Mouse (Mus musculus) spleen, postnatal 14 days (tissue): Measurements from ENCODE around the gene Myl3.

Experiments used
- DNase-seq, 2 experiments: peaks; one replicate each; pipeline ENCODE4 v3.0.0; 2021 to 2022; ENCODE audit warnings: low spot score in 2 of 2

Myl3 gene

DNA sequence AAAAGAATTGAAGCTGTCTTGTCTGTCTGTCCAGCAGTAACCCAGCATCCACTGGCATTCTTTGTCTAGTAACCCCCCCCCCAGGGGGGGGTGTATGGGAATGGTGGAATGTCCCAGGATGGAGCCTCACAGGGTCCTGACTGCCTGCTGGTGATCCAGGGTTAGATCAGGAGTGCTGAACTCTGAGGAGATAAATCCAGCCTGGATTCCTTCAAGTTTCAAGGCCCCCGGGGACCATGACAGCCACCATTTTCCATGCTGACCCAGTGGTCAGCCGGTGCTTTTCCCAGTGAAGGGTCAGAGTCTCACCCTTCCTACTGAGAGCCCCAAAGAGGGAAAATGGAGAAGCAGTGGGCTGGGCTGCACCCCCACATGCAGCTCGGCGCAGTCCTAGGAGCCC is 9.8 kb upstream of the Myl3 start:
- DNase-seq: no peak

DNA sequence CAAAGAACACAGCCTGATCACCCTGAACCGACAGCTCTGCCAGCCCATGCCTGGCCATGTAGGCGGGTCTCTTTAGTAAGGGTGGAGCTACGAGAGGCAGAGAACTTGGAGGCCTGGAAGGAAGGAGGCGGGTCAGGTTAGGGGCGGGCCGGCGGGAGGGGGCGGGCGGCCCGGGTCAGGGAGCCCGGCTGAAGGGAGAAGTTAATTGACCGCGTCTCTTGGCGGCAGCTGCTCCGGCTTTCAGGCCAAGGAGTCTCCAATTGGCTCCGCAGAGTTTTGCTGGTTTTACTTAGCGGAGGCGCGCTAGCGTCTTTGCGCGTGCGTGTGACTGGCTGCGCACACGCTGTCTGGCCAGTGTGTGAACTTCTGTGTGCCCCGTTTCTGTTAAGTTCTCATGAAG is 9.0 kb upstream of the Myl3 start:
- no peak for DNase-seq

DNA sequence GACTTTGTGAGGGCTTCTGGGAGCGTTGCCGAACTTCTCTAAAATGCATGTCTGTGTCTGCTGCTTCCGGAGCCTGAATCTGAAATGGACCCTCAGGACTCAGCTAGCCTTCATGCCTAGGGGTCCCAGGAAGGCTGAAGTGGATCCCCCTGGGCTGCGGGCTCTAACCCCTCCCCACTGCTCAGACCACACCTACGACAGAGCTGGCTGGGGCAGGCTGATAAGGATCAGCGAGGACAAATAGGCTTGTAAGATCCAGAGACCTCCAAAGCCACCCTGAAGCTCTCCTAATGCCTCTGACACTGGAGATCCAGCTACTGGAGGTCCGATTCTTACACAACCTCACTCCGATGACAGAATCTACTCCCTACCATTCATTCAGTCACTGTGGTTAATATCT is 8.6 kb upstream of the Myl3 start:
- no peak for DNase-seq

DNA sequence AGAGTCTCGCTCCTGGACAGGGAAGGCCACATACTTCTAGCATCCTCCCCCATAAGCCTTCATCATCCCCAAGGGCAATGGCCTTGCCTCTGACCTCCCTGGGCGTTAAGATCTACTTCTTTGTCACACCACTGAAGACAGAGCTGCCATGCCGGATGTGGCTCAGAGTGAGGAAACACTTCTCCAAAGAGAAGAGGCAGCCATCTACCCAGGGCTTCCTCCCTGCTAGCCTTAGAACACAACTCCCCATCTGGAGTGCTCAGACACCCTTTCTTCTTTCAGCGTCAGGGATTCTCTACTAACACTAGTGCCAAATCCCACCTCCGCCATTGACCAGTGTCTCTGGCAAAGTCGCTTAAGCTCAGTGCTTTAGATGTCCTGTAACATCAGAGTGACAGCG is 7.5 kb upstream of the Myl3 start:
- DNase-seq: no peak

DNA sequence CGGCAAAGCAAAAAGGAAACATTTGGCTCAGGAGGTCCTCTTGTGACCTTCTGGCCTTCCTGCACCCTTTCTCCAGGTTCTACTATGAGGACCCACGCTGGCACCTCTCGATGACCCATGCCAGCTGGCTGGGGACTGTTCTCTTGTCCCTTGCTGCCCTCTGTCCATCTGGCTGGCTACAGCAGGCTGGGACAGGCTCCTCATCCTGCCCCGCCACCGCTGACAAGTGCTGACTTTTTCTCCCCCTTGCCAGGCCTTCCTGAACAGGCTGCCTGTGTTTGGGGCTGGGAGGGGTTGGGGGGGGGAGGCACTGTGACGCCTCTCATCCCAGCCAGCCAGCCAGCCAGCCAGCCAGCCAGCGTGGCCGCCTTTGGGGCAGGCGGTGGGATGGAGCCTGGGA is 5.3 kb upstream of the Myl3 start:
- DNase-seq: no peak

DNA sequence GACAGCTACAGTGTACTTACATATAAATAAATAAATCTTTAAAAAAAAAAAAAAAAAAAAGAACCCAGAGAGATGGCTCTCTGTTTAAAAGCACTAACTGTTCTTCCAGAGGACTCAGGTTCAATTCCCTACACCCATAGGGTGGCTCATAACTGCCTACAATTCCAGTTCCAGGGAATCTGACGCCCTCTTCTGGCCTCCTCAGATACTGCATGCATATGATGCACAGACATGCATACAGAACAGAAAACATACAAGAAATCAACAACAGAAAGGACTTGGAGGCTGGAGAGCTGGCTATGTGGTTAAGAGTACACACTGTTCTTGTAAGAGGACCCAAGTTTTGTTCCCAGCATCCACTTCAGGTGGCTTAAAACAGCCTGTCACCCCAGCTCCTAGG is 3.6 kb upstream of the Myl3 start:
- DNase-seq: no peak

DNA sequence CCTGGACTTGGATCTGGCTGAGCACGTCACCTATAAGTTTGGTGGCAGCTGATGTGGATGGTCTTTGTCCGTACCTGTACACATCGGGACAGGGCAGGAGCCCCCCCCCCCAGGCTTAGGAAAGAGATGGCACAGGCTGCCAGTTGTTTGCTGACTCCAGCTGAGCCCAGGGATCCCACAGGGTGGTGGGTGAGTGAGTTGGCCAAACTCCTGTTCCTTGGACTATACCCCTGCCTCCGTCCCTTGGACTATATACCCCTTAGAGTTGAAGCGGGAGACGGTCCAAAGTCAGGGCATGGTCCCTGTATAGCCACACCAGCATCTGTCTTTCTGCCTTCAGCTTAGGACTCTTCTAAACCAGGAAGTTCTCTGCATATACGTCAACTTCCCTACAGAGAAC is 1.7 kb upstream of the Myl3 start:
- no peak for DNase-seq

DNA sequence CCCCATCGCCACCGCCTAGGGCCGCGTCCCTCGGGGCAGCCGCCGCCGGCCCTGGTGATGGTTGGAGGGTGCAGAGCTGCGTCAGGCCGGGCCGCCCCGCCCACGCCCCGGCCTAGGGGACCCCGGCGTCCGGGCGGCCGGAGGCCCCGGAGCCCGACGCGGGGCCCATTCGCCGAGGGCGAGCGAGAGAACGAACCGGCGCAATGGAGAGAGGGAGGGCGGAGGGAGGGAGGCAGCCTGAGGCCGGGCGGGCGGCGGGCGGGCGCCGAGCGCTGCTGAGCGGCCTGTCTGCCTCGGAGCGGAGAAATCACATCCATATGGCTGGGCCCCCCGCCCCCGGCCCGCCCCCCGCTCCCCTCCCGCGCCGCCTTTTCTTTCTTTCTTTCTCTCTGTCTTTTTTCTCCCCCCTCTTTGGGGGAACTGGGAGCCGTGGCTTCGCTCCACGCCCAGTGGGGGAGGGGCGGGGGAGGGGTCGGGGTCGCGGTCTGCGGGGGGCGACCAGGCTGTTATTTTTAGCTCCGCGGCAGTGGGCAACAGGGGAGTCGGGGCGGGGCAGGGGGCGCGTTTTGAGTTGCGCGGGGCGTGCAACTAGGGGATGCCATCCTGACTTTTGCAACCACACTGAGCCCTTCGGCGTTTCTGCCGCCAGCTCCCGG is 762 bp downstream of the Myl3 start:
- DNase-seq: no peak

DNA sequence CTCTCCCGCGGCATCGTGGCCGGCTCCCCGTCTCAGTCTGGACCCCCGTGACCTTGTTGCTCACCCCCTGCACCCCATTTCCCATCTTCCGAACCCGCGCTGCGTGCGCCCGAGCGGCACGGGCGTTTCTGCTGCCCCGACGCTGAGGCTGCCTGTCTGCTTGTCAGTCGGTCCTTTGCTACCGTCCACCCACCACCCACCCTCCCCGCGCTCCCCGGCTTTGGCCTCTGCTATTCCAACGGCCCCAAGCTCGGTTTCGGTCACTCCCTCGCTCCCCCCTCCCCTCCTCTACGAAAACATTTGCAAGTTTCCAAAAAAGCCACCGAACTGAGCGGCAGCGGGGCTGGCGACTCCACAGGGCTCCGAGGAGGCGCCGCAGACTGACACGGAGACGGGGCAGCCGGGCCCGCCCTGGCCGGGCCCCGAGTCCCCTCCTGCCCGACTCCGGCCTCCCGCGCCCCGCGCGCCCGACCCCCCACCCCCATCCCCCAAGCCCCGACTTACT is 1.3 kb downstream of the Myl3 start:
- DNase-seq: no peak

DNA sequence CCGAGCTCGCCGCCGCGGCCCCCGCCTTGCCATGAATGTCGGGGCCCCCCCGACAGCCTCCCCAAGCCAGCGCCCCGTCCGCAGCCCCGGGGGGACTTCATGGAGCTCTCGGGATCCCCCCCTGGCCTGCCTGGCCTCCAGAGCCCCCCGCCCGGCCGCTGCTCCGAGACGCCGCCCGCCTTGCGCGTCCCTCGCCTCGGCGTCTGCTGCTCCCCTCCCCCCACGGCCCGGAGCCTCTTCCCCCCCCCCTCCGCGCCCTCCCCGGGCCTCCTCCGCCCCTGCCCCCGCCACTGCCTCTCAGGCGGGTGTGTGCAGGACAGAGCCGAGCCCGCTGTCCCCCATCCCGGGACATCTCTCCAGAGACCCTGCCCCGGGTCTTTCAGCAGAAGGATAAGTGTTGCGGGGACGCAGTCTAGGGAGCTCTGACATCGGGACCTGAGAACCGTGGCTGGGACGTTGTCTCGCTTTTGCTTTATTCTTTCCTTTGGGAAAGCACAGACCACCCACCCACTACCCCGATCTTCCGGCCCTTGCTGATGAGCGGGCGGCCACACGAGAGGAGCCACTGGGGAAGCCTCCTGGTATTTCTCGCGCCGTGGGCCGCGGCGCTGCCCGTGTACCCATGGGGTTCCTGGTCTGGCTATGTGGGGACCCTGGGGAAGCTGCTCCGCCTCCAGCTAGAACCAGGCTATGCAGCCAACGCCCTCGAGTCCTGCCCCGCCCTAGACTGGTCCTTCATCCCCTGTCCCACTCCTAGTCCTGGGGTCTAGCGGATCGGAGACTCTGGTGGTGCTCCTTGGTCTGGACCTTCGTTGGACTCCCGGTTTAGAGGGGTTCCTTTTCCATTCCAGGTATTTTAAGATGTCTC is 2.0 kb downstream of the Myl3 start:
- DNase-seq: no peak

DNA sequence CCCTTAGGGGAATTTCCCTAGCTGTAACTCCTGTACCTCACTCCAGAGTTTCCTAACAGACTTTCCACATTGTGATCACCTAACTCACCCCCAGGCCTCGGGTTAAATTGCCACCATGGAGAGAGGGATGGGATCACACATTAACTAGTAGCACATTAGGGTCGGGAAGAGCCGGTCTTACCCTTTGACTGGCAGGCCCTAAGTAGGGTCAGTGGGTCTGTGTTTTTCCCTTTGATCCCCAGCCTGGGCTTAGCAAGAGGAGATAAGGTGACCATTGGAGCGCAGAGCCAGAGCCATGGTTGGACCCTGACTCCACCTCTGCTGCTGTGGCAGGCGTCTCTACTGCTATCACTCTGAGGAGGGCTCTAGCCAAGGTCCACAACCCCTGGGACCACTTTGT is 4.1 kb downstream of the Myl3 start:
- no peak for DNase-seq

DNA sequence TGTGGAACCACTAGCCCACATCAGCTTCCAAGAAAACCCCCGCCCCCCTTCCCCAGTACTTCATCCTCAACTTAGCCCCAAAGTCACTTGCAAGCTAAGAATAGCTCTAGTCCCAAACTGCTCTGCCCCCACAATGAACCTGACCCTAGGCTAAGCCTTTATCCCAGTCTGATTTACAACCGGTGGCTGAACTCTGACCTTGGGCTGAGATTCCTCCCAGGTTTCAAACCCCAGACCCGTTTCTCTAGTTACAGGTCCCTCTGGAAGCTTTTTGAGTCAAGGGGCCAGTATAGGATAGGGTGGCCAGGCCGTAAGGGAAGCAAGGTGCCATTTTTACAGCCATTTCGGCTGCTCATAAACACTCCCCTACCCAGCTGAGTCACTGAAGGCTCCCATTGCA is 4.6 kb downstream of the Myl3 start:
- no peak for DNase-seq

DNA sequence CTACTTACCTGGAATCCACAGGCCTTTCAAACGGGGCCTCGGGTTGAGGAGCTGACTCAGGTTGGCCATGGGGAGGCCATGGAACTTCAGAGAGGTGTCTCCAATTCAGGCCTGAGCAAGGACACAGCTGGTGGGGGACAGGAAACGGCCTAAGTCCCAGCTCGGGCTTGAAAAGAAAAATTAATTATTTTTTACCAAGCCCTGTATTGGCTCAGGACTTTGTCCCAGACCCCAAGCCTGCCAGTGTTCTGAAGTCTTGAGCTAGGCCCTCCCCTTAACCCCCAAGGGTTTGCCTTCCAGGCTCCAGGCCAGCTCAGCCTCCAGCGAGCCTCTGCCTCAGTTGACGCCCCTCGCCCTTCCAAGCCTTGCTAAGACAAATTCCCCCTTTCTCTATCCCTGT is 5.3 kb downstream of the Myl3 start, which contains the start of gene Pth1r:
TSS of gene Pth1r (minus strand) at position 185 of the 400 bp plus-strand sequence.
- DNase-seq: no peak

DNA sequence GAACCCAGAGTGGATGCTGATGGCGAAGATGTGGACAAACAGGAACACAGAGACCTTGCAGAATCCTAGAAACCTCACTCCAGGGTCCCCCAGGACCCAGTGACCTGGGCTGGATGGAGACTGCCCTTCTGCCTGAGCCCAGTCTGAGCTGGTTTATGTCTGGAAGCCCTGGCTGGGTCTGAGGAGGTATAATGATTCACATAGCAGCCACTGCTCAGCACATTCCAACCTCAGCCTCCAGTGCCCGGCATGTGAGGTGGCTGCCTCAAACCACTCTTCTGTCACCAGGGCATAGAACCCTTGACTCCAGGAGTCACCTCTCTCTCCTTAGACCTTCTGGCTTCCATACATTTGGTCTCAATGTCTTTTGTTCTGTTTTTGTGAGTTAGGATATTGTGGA is 6.8 kb downstream of the Myl3 start:
- no peak for DNase-seq

DNA sequence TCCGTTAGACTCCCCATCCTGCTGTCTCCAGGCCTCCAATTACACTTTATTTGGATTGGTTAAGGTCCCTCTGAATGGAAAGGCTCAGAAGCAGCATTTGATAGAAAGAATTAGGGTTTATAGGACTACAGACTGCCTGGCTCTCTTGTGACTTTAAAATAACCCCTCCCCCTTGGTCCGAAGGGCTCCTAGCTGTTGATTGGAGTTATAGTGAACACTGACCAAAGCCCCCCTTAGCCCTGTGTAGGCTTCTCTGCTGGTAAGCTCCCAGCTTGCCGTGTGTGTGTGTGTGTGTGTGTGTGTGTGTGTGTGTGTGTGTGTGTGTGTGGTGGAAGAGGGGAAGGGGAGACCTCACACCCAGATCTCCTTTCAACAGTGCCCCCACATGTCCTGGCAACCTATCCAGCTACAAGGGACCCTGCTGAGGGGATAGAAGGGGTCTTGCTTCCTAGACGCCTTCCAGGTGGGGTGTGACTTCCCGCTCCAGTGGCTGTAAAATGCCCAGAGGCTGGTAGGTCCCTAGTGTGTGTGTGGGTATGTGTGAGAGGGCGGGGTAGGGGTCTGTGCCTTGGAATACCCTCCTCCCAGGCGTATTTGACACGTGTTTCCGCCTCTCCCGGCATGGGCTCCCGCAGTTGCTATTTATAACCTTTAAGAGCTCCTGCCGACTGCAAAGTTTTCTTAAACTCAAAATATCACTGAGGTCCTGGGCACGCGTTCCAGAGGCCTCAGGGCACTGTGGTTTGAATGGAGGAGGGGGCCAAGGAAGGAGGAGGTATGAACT is 8.9 kb downstream of the Myl3 start:
- no peak for DNase-seq

DNA sequence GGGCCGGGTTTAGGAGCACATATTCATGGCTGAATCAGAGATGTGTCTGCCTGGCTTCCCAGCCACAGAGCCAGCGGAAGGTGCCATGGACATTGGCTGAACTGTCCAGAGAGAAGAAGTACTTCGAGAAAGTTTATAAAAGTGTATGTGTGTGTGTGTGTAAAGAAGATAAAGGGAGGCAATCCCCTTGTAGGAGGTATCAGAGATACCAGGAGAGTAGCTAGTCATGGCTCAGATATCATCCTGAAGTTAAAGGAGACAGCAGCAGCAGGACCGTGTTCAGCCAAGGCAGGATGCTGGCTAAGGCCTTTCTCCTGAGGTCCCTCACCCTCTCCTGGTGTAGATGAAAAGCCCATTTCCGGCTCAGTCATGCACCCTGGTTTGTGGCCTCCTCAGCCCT is 9.8 kb downstream of the Myl3 start:
- no peak for DNase-seq

DNA sequence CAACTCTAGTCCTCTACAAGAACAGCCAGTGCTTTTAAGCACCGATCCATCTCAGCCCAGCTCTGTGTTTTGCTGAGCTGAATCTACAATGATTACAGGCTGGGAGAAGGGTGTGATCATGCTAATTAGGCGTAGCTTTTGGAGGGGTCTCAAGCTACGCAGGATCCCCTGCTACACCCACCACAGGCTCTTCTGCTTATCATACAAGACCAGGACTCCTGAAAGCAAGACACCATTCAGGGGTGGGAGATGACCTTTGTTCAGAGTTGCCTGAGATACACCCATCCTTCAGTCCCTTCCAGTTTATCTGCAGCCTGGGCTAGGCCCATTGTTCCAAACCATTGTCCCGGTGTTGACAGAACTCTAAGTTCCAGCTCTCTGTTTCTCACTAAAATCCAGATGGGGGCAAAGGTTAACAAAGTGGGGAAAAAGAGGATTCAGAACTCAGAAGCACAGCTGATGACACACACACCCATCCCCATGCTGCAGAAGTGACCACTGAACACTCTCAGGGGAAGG is 11.3 kb downstream of the Myl3 start:
- no peak for DNase-seq

DNA sequence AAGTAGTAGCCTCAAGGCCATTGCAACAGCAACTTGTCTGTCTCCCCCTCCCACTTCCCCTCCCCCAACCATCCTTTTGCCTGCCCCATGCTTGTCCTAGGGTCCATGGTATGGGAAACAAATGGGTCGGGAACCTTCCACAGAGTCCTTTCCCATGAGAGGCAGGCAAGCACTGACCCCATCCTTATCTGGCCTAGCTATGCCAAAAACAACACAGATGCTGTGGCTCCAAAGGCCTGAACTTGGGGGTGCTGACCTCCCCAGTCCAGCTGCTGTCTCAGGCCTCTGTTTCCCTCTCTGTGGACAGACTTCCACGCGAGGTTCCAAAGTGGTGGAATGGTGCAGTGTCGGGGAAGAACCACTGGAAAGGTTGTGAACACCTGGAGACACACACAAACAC is 12.1 kb downstream of the Myl3 start:
- no peak for DNase-seq

DNA sequence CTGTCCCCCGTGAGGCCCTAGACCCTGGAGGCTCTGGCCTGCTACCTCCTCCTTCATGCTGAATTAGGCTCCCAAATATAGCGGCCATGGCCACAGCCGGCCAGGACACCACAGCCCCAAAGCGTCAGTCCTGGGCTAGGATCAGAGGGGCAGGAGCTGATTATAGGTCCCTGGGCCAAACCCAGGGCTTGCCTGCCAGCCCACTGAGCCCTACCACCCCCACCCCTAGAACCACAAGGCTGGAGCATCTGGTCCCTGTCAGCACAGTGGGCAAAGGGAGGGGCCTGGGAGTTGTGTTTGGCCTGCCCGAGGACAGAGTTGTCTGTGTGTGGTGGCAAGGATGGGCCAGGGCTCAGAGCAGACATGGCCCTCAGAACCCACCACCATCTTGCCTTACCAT is 16.2 kb downstream of the Myl3 start:
- no peak for DNase-seq

DNA sequence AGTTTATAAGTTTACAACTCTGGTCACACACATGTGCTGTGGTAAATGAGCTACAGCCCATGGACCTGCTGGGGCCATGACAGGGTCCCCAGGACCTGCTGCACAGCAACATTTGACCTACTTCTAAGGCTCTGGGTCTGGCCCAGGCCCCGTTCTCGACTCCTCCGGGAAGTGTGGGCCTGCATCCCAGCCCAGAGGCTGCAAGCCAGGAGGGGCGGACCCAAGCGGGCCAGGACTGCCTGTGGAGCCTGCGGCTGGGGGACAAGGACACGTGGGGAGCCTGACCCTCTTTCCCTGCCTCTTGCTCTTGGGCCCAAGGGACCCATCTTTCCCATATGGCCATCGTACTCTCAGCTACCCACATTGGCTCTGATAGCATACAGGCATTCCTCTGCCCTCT is 16.9 kb downstream of the Myl3 start:
- no peak for DNase-seq

DNA sequence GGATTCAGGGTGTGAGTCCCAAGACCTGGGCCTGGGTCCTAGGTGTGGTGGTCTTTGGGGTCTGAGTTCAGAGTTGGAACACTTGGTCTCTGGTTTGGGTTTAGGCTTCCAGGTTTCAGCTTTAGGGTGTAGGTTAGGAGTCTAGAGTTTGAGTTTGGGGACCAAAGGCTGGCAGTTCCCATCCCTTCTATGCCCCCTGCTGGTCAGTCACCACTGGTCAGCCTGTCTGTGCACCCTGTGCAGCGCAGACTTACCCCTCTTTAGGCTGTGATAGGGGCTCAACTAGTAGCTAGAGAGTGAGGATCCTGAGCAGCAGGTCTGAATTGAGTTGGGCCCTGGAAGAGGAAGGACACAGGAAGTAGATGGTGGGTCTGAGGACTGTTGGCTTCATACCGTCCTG is 17.6 kb downstream of the Myl3 start:
- DNase-seq: peak in 1 of 2 experiments; percentile 31

DNA sequence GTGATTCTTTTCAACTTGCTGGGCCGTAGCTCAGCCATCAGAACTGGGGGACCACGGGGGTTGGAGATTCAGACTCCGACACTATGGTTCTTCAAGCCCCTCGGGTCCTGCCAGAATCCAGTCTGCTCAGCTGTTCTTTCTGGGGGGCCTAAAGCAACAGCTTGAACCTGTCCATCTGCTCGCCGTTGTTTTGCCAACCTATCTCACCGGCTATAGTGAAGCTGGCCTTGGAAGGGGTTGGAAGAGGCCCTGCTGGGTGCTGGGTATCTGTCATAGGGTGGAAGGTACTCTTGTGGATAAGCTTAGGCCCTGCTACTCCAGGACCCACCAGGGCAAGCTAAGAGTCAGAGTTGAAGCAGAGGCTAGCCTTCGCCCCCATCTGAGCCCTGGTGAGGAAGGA is 19.2 kb downstream of the Myl3 start:
- no peak for DNase-seq
